In the genomic region with DNA sequence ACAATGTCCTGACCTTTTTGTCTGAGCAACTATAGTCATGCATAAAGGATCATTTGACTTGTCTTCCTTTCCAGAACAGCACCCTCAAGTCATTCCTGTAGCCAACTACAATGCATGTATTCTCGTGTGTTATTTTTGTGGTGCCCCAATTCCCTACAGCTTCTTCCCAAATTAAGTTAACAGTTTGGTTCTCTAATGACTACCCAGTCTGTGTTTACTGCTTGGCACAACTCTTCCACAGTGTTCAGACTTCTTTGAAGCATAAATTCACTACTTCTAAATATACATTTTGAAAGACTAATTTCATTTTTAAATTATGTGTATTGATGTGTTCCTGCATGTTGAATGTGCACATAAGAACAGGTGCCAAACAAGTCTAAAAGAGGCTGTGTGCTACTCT, we compare ENCODE assay signal across 16 mouse cellular contexts.
"Had no signal": no experiment of that assay in that cellular context is flagged by ENCODE, and none has a peak within 500 bp of the region (broad histone marks: within the 10 kb centered on the region; RNA-seq: fewer than 3 reads in every experiment).

No protein-coding gene starts in this region.

- H3K4me1 ChIP-seq: neural tube, embryonic 13.5 days; neural tube, embryonic 15.5 days; stomach, embryonic 15.5 days had no signal

- H3K36me3 ChIP-seq: neural tube, embryonic 13.5 days; neural tube, embryonic 15.5 days; stomach, embryonic 15.5 days had no signal

- H3K9me3 ChIP-seq: neural tube, embryonic 13.5 days; neural tube, embryonic 15.5 days; stomach, embryonic 15.5 days had no signal

- DNase-seq: retina, postnatal 1 day; right cerebral cortex, adult 18-20 months; right cerebral cortex, postnatal 14 days; right cerebral cortex, postnatal 25 days; right cerebral cortex, postnatal 4 days; spleen, adult 18-20 months; thymus, adult 18-20 months; thymus, adult 2 months; thymus, postnatal 14 days; thymus, postnatal 25 days; thymus, postnatal 36 days; thymus, postnatal 4 days had no signal

- H3K27me3 ChIP-seq: neural tube, embryonic 13.5 days; neural tube, embryonic 15.5 days; stomach, embryonic 15.5 days had no signal

- H3K4me2 ChIP-seq: neural tube, embryonic 13.5 days; neural tube, embryonic 15.5 days; stomach, embryonic 15.5 days had no signal

- H3K27ac ChIP-seq: neural tube, embryonic 13.5 days; neural tube, embryonic 15.5 days; stomach, embryonic 15.5 days; stomach, postnatal 0 days had no signal

- H3K4me3 ChIP-seq: neural tube, embryonic 13.5 days; neural tube, embryonic 15.5 days; stomach, embryonic 15.5 days had no signal

- H3K9ac ChIP-seq: neural tube, embryonic 13.5 days; neural tube, embryonic 15.5 days; stomach, embryonic 15.5 days had no signal
